Mouse (Mus musculus): ENCODE results near the gene Fam241a. TPM values are rescaled to one million over a fixed set of nuclear protein-coding genes. Genes with fewer than 3 reads are reported as not detected.

Fam241a gene
- polyA plus RNA-seq, 1 experiment from 2014 or later: 16.6 TPM

DNA sequence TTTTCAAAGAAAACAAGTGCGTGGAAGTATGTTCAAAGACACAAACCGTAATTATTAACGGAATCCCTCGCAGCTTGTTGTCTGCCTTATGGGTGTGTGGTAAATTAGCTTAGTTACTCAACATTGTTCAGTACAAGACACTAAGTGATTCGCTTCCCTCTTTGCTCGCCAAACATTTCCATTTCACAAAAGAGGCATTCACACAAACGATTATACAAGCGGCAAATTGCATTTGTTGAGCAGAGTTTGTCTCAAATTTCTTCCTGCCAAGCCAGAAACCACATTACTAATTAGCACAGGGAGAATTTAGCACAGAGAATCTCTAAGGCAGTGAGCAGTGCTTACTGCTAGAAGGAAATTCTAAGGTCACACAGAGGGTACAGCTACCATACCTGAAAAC, 54.2 kb downstream of the Fam241a start:
- WGBS: 75% methylated on average over 8 of the region's 8 CpGs
- DNase-seq (ENCODE audit: low spot score) (no peak), ATAC-seq (replicated peaks; ENCODE audit: low FRiP score, low read depth) (no peak)
- H3K4me1 ChIP-seq (replicated peaks; ENCODE audit: insufficient read depth, low read length): no peaks in the 10 kb centered on the region
- H3K4me3 ChIP-seq (replicated peaks; ENCODE audit: low read depth, low read length): no peak overlapping the region
- no peak overlapping the region for H3K9ac ChIP-seq (ENCODE audit: low read depth, low read length)
- H3K27me3 ChIP-seq (ENCODE audit: insufficient read depth, low read length): no peaks in the 10 kb centered on the region
- H3K4me2 ChIP-seq (ENCODE audit: low read length): no peak overlapping the region
- TF ChIP-seq CTCF (IDR thresholded peaks at IDR 0.05; ENCODE audit: low read depth): no peak
- H3K9me3 ChIP-seq (replicated peaks; ENCODE audit: low read length): no peaks in the 10 kb centered on the region
- H3K36me3 ChIP-seq (ENCODE audit: insufficient read depth, low read length): no peaks in the 10 kb centered on the region
- no peak overlapping the region for H3K27ac ChIP-seq

DNA sequence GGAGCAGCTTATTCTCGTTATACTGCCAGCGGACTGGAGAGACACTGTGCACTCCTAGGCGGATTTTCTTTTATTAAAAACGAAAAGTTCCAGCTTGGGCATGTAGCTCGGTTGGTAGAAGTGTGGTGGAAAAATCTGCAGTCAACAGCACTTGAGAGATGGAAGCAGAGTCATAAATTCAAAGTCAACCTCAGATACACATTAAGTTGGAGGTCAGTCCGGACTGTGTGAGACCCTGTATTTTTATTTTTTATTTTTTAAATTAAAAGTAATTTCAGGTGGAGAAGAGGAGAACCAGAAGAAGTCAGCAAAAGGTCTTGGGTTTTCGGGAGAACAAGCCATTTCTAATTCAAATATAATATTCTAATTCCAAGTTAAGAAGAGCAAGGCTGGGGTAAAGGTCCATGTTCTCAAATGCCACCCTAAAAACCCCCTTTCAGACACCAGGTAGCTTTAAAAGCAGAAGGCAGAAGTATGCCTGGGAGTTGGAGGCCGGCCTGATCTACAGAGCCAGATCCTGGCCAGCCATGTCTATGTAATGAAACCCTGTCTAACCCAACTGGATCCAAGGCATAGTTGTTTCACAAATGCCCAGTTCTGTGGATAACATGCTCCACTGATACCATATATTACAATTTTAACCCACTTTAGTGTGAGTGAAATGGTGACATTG, 58.0 kb downstream of the Fam241a start:
- ATAC-seq (replicated peaks; ENCODE audit: low FRiP score, low read depth): no peak; the same call in 1 of the 2 replicates
- no peak for TF ChIP-seq CTCF (IDR thresholded peaks at IDR 0.05; ENCODE audit: low read depth)
- peaks cover 7% of the 10 kb centered on the region for H3K4me1 ChIP-seq (replicated peaks; ENCODE audit: insufficient read depth, low read length)
- peak overlapping the region; percentile 77 for H3K4me3 ChIP-seq (replicated peaks; ENCODE audit: low read depth, low read length)
- H3K9ac ChIP-seq (ENCODE audit: low read depth, low read length): peak overlapping the region; percentile 79
- peak overlapping the region; percentile 90 for H3K4me2 ChIP-seq (ENCODE audit: low read length)
- H3K27me3 ChIP-seq (ENCODE audit: insufficient read depth, low read length): no peaks in the 10 kb centered on the region
- peak overlapping the region; percentile 89 for H3K27ac ChIP-seq
- WGBS: 25% methylated on average over 8 of the region's 8 CpGs
- H3K9me3 ChIP-seq (replicated peaks; ENCODE audit: low read length): no peaks in the 10 kb centered on the region
- no peaks in the 10 kb centered on the region for H3K36me3 ChIP-seq (ENCODE audit: insufficient read depth, low read length)
- DNase-seq (ENCODE audit: low spot score): no peak

GRCm38 (mm10) chr3:127837154-127837865, 58.8 kb downstream of the Fam241a start, which contains the start of gene Ap1ar:
Gene Ap1ar (minus strand): TSS chr3:127837523.
- Histone ChIP-seq H3K4me2 (ENCODE audit: low read length) (peak within 1 kb of the TSS; percentile 90), H3K9ac (ENCODE audit: low read depth, low read length) (peak within 1 kb of the TSS; percentile 79), H3K9me3 (replicated peaks; ENCODE audit: low read length) (no peaks in the 10 kb centered on the region), H3K4me1 (replicated peaks; ENCODE audit: insufficient read depth, low read length) (peaks cover 7% of the 10 kb centered on the region), H3K27me3 (ENCODE audit: insufficient read depth, low read length) (no peaks in the 10 kb centered on the region), H3K36me3 (ENCODE audit: insufficient read depth, low read length) (no peaks in the 10 kb centered on the region), H3K27ac (peak within 1 kb of the TSS; percentile 89), H3K4me3 (replicated peaks; ENCODE audit: low read depth, low read length) (peak within 1 kb of the TSS; percentile 77)
- peak; percentile 97 for DNase-seq (ENCODE audit: low spot score)
- peak; percentile 75 for TF ChIP-seq CTCF (IDR thresholded peaks at IDR 0.05; ENCODE audit: low read depth)
- peak; percentile 95 for ATAC-seq (replicated peaks; ENCODE audit: low FRiP score, low read depth)
- under 1% methylated on average over 86 of the region's 89 CpGs for WGBS

GRCm38 (mm10) chr3:127836798-127837153, 59.3 kb downstream of the Fam241a start:
- Histone ChIP-seq H3K4me1 (replicated peaks; ENCODE audit: insufficient read depth, low read length) (peaks cover 7% of the 10 kb centered on the region), H3K9me3 (replicated peaks; ENCODE audit: low read length) (no peaks in the 10 kb centered on the region), H3K9ac (ENCODE audit: low read depth, low read length) (peak overlapping the region; percentile 79), H3K27ac (peak overlapping the region; percentile 89), H3K4me3 (replicated peaks; ENCODE audit: low read depth, low read length) (peak overlapping the region; percentile 77), H3K4me2 (ENCODE audit: low read length) (peak overlapping the region; percentile 90), H3K36me3 (ENCODE audit: insufficient read depth, low read length) (no peaks in the 10 kb centered on the region), H3K27me3 (ENCODE audit: insufficient read depth, low read length) (no peaks in the 10 kb centered on the region)
- DNase-seq (ENCODE audit: low spot score): no peak
- TF ChIP-seq CTCF (IDR thresholded peaks at IDR 0.05; ENCODE audit: low read depth): no peak
- WGBS: 2% methylated on average over 17 of the region's 17 CpGs
- ATAC-seq (replicated peaks; ENCODE audit: low FRiP score, low read depth): no peak

- WGBS: 78% methylated on average over 6 of the region's 6 CpGs
- TF ChIP-seq CTCF (IDR thresholded peaks at IDR 0.05; ENCODE audit: low read depth): no peak
- no peak for ATAC-seq (replicated peaks; ENCODE audit: low FRiP score, low read depth)
Observed at GRCm38 (mm10) chr3:127835594-127835993, 60.5 kb downstream of the Fam241a start.

DNA sequence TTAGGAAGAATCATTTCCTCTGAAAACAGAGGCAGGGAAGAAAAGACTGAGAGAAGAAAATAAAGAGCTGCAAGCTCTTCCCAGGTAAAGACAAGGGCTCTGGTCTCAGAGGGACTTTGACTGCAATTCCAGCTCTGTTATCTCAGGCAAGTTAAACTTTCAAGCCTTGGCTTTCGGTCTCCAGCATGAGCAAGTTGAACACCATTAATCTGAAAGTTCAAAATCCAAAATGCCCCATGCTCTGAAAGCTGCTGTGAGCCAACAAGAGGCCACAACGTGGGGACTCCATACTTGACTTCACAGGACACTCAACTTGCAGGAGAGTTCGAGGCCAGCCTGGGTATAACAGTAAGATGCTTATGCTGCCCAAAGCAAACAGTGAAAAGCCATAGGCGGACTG, 62.1 kb downstream of the Fam241a start:
- WGBS: 80% methylated on average over 4 of the region's 4 CpGs
- H3K4me3 ChIP-seq (replicated peaks; ENCODE audit: low read depth, low read length): no peak overlapping the region
- H3K4me1 ChIP-seq (replicated peaks; ENCODE audit: insufficient read depth, low read length): peaks cover 7% of the 10 kb centered on the region
- H3K27ac ChIP-seq: no peak overlapping the region
- DNase-seq (ENCODE audit: low spot score) (no peak), ATAC-seq (replicated peaks; ENCODE audit: low FRiP score, low read depth) (no peak)
- no peak for TF ChIP-seq CTCF (IDR thresholded peaks at IDR 0.05; ENCODE audit: low read depth)
- H3K4me2 ChIP-seq (ENCODE audit: low read length): no peak overlapping the region
- no peaks in the 10 kb centered on the region for H3K36me3 ChIP-seq (ENCODE audit: insufficient read depth, low read length)
- no peaks in the 10 kb centered on the region for H3K27me3 ChIP-seq (ENCODE audit: insufficient read depth, low read length)
- no peaks in the 10 kb centered on the region for H3K9me3 ChIP-seq (replicated peaks; ENCODE audit: low read length)
- no peak overlapping the region for H3K9ac ChIP-seq (ENCODE audit: low read depth, low read length)

More at GRCm38 (mm10) chr3:127835594-127835993, 60.5 kb downstream of the Fam241a start:
- Histone ChIP-seq H3K9ac (ENCODE audit: low read depth, low read length) (no peak overlapping the region), H3K27ac (no peak overlapping the region), H3K4me3 (replicated peaks; ENCODE audit: low read depth, low read length) (no peak overlapping the region), H3K36me3 (ENCODE audit: insufficient read depth, low read length) (no peaks in the 10 kb centered on the region), H3K27me3 (ENCODE audit: insufficient read depth, low read length) (no peaks in the 10 kb centered on the region), H3K4me1 (replicated peaks; ENCODE audit: insufficient read depth, low read length) (peaks cover 7% of the 10 kb centered on the region), H3K4me2 (ENCODE audit: low read length) (peak overlapping the region; percentile 90; the same call in 1 of the 2 replicates), H3K9me3 (replicated peaks; ENCODE audit: low read length) (no peaks in the 10 kb centered on the region)
- no peak for DNase-seq (ENCODE audit: low spot score)
